Mouse (Mus musculus) layer of hippocampus, postnatal 36 days (tissue): ENCODE results near the gene Cldn20. TPM values are rescaled to one million over a fixed set of nuclear protein-coding genes. Genes with fewer than 3 reads are reported as not detected.

Experiments used
- DNase-seq, 2 experiments: peaks; one replicate each; pipeline ENCODE4 v3.0.0; 2022
- total RNA-seq, 2 experiments: library from RNA; stranded (reverse); gene quantifications; 2 replicates each; pipeline ENCODE4 v1.2.3; 2021

The Cldn20 gene
- total RNA-seq, 2 experiments from 2014 or later, result 0.77 TPM; not detected in 1

GRCm38 (mm10) chr17:3529523-3529922 lies 2.8 kb upstream of the Cldn20 start:
- DNase-seq, result no peak

GRCm38 (mm10) chr17:3530549-3530948 lies 1.8 kb upstream of the Cldn20 start:
- DNase-seq, result no peak

GRCm38 (mm10) chr17:3531641-3532040 lies 713 bp upstream of the Cldn20 start:
- DNase-seq, result no peak

- no peak for DNase-seq
Measured at GRCm38 (mm10) chr17:3533425-3533824, 1.1 kb downstream of the Cldn20 start.

GRCm38 (mm10) chr17:3540304-3540703 lies 8.0 kb downstream of the Cldn20 start:
- no peak for DNase-seq

- DNase-seq, result no peak
Measured at GRCm38 (mm10) chr17:3541033-3541432, 8.7 kb downstream of the Cldn20 start.

- no peak for DNase-seq
Measured at GRCm38 (mm10) chr17:3547725-3548124, 15.4 kb downstream of the Cldn20 start.

GRCm38 (mm10) chr17:3556251-3556650 lies 23.9 kb downstream of the Cldn20 start:
- no peak for DNase-seq

GRCm38 (mm10) chr17:3557331-3558311 lies 25.3 kb downstream of the Cldn20 start, which contains the start of gene Tfb1m:
Gene Tfb1m, minus strand, starts transcription at chr17:3557781.
- peak; percentile 97 for DNase-seq

GRCm38 (mm10) chr17:3558356-3558870 lies 26.1 kb downstream of the Cldn20 start:
- no peak for DNase-seq

GRCm38 (mm10) chr17:3560534-3560933 lies 28.2 kb downstream of the Cldn20 start:
- no peak for DNase-seq

GRCm38 (mm10) chr17:3562405-3562804 lies 30.1 kb downstream of the Cldn20 start:
- no peak for DNase-seq

GRCm38 (mm10) chr17:3570876-3571275 lies 38.5 kb downstream of the Cldn20 start:
- DNase-seq, result peak; percentile 71 to 73

Other genes with a start within 250 kb of the Cldn20 start
- 10 to 100 TPM; 36.8 to 43.9 TPM for gene Tiam2, start 206.0 kb upstream of the Cldn20 start, total RNA-seq
- gene Tfb1m, start 25.2 kb downstream of the Cldn20 start, total RNA-seq, result 1 to 10 TPM; 5.9 TPM
- gene Nox3, start 163.7 kb downstream of the Cldn20 start, total RNA-seq, result not detected